Mouse (Mus musculus) adrenal gland (tissue): Measurements from ENCODE around the gene Nptn.
"Not testable (repeated sequence)": the region's sequence is repeated elsewhere in the genome, so short reads cannot be mapped to it uniquely, and the experiment has no call there.

Experiments
- intact Hi-C: fragments of 180-260 bp; cut with DNase I; formaldehyde crosslinking; loops from one replicate; pipeline ENCODE4 v1.15.1; 2025

Gene Nptn

GRCm38 (mm10) chr9:58557457-58558455, 24.3 kb upstream of the Nptn start:
- intact Hi-C loops = no loop called here

GRCm38 (mm10) chr9:58560211-58560610, 21.8 kb upstream of the Nptn start:
- intact Hi-C loops = no loop called here

- intact Hi-C loops = not testable (repeated sequence)
Measured at GRCm38 (mm10) chr9:58565945-58566344, 16.1 kb upstream of the Nptn start.

- intact Hi-C loops = no loop called here
Measured at GRCm38 (mm10) chr9:58567682-58568081, 14.4 kb upstream of the Nptn start.

- intact Hi-C loops = no loop called here
Measured at GRCm38 (mm10) chr9:58571001-58571400, 11.0 kb upstream of the Nptn start.

GRCm38 (mm10) chr9:58578669-58579068, 3.4 kb upstream of the Nptn start:
- intact Hi-C loops = loop anchor here (1.0 to 5.0 kb wide), 3 partner anchors 38 to 72 kb away; no protein-coding TSS in a partner anchor

GRCm38 (mm10) chr9:58580453-58581195, 1.4 kb upstream of the Nptn start:
- intact Hi-C loops = not testable (repeated sequence)

- intact Hi-C loops = no loop called here
Measured at GRCm38 (mm10) chr9:58581283-58581930, 633 bp upstream of the Nptn start.

GRCm38 (mm10) chr9:58582581-58583266, 684 bp downstream of the Nptn start:
- intact Hi-C loops = no loop called here

GRCm38 (mm10) chr9:58583267-58583641, 1.2 kb downstream of the Nptn start:
- intact Hi-C loops = no loop called here

GRCm38 (mm10) chr9:58584323-58584722, 2.3 kb downstream of the Nptn start:
- intact Hi-C loops = no loop called here

- intact Hi-C loops = no loop called here
Measured at GRCm38 (mm10) chr9:58588657-58589056, 6.6 kb downstream of the Nptn start.

- intact Hi-C loops = no loop called here
Measured at GRCm38 (mm10) chr9:58595313-58595712, 13.3 kb downstream of the Nptn start.

- intact Hi-C loops = no loop called here
Measured at GRCm38 (mm10) chr9:58613790-58614189, 31.8 kb downstream of the Nptn start.

GRCm38 (mm10) chr9:58615064-58615938, 33.3 kb downstream of the Nptn start:
- intact Hi-C loops = loop anchor here (5.0 kb wide), 1 partner anchor 38 kb away; no protein-coding TSS in a partner anchor

- intact Hi-C loops = no loop called here
Measured at GRCm38 (mm10) chr9:58623009-58623408, 41.0 kb downstream of the Nptn start.

- intact Hi-C loops = no loop called here
Measured at GRCm38 (mm10) chr9:58627197-58627596, 45.2 kb downstream of the Nptn start.

- intact Hi-C loops = no loop called here
Measured at GRCm38 (mm10) chr9:58630441-58630840, 48.4 kb downstream of the Nptn start.

- intact Hi-C loops = no loop called here
Measured at GRCm38 (mm10) chr9:58648406-58649264, 66.6 kb downstream of the Nptn start.
